Mouse (Mus musculus) liver, embryonic 14 days (tissue): ENCODE data around the gene 4930433I11Rik. TPM values are rescaled to one million over a fixed set of nuclear protein-coding genes. Genes with fewer than 3 reads are reported as not detected.

Experiments used
- polyA plus RNA-seq: library from polyadenylated mRNA; depleted of rRNA; stranded (reverse); fragments of >200 nt; gene quantifications from 2 replicates; pipeline ENCODE4 v1.2.3, GENCODE M21; 2012; rRNA removed

The 4930433I11Rik gene
- not detected in 2 replicates for polyA plus RNA-seq

DNA sequence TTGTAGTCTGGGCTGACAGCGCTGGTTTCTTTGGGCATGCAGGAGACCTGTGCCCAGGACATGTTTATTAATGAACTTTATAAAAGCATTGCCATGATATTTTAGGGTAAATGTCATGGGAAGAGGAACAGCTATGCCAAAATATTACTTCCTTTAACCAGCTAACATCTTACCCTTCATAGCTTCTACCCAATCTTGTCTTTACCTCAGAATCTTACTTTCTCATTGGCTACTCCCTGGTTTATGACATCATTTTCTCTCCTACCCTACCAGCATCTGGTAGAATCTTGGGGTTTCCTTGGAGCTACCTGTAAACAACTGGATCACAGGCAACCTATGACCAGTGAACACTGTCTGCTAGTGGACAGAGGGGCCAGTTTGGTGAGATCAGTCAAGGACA is at the start of gene 4930433I11Rik:
Gene 4930433I11Rik (plus strand): TSS at position 301 of the 400 bp plus-strand sequence.

DNA sequence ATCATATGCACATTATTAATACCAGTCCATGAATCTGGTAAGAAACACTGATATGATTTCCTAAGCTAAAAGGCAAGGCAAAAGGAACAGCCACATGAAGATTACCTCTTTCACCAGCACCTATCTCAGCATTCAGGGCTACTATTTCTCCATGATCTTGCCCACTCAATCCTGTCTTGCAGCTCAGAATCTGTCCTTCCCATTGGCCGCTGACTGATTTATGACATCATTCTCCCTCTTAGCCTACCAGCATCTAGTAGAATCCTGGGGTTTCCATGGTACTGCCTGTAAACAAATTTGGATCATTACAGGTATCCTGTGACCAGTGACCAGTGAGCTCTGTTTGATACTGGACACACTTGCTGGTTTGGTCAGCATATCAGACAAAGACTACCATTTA is 45.1 kb downstream of the 4930433I11Rik start, which contains the start of gene Gm4884:
Gene Gm4884 (plus strand): TSS at position 301 of the 400 bp plus-strand sequence.

Other genes with a start within 250 kb of the 4930433I11Rik start
- 0.08 and 0.09 TPM in 2 replicates for gene Vstm2b, start 89.2 kb upstream of the 4930433I11Rik start, polyA plus RNA-seq
- not detected in 2 replicates for gene Gm4884, start 45.2 kb downstream of the 4930433I11Rik start, polyA plus RNA-seq
- gene Gm5592, start 166.3 kb downstream of the 4930433I11Rik start, polyA plus RNA-seq: not detected in 2 replicates